Mouse (Mus musculus) small intestine, adult 2 months (tissue): Measurements from ENCODE around the gene Etv1. TPM values are rescaled to one million over a fixed set of nuclear protein-coding genes. Genes with fewer than 3 reads are reported as not detected.

ENCODE experiments used
- H3K27ac ChIP-seq: fragments of 200-500 bp; 2 replicates; pipeline ENCODE4 v1.5.1; 2012; ENCODE audit warnings: low read depth, low read length, control low read depth, inconsistent platforms; ENCODE audit not compliant: insufficient read depth
- H3K27me3 ChIP-seq: fragments of 200-500 bp; 2 replicates; pipeline ENCODE4 v1.6.1; 2012; ENCODE audit warnings: mild to moderate bottlenecking, moderate library complexity, low read length, inconsistent platforms; ENCODE audit not compliant: control insufficient read depth, insufficient read depth
- H3K36me3 ChIP-seq: fragments of 200-500 bp; 2 replicates; pipeline ENCODE4 v1.6.1; 2012; ENCODE audit warnings: mild to moderate bottlenecking, low read length, control low read depth, inconsistent platforms; ENCODE audit not compliant: control insufficient read depth, insufficient read depth
- H3K4me1 ChIP-seq: fragments of 200-500 bp; 2 replicates; pipeline ENCODE4 v1.6.1; 2012; ENCODE audit warnings: low read length, inconsistent platforms, mixed read lengths; ENCODE audit not compliant: control insufficient read depth, insufficient read depth, insufficient read length
- H3K4me3 ChIP-seq: fragments of 200-500 bp; 2 replicates; pipeline ENCODE4 v1.5.1; 2012; ENCODE audit warnings: low read depth, mild to moderate bottlenecking, control low read depth, inconsistent platforms, low read length, moderate library complexity
- CTCF ChIP-seq: fragments of 200-500 bp; IDR thresholded peaks from 2 replicates; pipeline ENCODE4 v1.5.1; 2012; ENCODE audit warnings: low read depth, mild to moderate bottlenecking, control low read depth, inconsistent platforms, low read length, moderate library complexity, mixed read lengths; ENCODE audit not compliant: insufficient replicate concordance, insufficient read length; ENCODE audit errors: extremely low read depth
- POLR2A ChIP-seq: fragments of 200-500 bp; IDR thresholded peaks from 2 replicates; pipeline ENCODE4 v1.6.1; 2012; ENCODE audit warnings: low read depth, mild to moderate bottlenecking, control low read depth, inconsistent platforms, low read length, moderate library complexity
- WGBS: fragments of 180-500 bp; shearing (Covaris S2); methylation state at CpG from one replicate; pipeline ENCODE4 v1.1.7; 2018; 5-methylcytosine and 5-hydroxymethylcytosine counted together
- polyA plus RNA-seq: library from polyadenylated mRNA; depleted of rRNA; stranded (reverse); fragments of >200 nt; gene quantifications from 2 replicates; pipeline ENCODE4 v1.2.3, GENCODE M21; 2012

The Etv1 gene
- polyA plus RNA-seq, 1 experiment = 2.2 TPM

DNA sequence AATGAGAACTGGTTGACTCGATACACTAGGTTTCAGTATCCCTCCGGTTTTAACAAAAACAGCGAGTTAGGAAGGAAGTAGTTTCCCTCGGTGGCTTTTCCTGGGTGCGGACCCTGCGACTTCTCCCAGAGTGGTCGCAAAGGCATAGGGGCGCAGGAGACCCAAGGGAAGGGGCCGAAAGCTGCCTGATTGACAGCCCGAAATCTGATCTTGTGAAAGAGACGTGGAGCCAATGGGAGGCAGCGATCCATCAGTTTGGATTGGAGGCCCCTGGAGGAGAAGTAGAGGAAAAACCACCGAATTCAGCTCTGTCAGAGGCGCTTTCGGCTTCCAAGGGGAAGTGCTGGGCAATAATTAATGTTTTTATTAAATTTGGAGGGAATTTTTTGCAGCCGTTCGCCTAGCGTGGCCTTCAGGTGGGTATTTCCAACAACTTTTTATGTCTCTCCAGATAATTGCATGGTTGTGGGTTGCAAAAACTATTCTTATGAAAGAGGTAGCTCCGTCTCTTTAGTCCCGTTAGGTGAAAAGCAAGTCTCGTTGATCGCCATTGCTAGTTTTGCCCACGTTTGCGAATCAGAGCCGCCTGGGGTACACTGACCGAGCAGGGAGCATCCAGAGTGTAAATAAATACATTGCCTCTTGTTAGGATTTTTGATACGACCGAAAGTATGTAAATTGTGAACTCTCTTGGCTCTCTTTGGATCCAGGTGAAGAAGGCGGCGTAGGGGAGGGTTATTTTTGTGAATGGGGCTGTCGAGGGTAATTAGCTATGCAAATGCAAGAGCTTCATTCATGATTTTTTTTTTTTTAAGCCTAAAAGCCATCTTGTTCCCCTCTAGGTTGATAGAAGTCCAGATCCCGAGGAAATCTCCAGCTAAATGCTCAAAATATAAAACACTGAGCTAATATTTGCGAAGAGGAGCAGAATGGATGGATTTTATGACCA, 1.1 kb downstream of the Etv1 start:
- no peaks in the 10 kb centered on the region for H3K36me3 ChIP-seq
- H3K4me1 ChIP-seq = peaks cover 3% of the 10 kb centered on the region; the same call in 1 of the 2 replicates
- peak overlapping the region; percentile 89 for H3K4me3 ChIP-seq
- H3K27me3 ChIP-seq = no peaks in the 10 kb centered on the region
- 1% methylated on average over 33 of the region's 33 CpGs for WGBS
- TF ChIP-seq POLR2A (no peak), CTCF (no peak)
- peak overlapping the region; percentile 30 for H3K27ac ChIP-seq

DNA sequence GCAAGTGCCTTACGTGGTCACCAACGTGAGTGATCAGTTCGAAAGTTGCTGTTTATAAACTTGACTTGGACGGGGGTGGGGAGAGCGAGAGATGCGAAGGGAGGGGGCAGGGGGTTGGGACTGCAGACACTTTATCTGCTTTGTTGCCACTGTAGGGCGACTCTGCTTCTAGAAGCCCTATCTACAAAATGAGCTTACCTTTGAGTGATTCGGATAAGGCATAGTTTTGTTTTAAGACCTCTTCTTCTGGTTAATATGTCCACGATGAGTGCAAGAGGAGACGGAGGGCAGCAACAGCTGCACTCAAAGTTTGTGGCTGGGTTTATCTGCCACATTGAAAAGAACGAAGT, 1.8 kb downstream of the Etv1 start:
- H3K4me3 ChIP-seq = peak overlapping the region; percentile 8; the same call in 1 of the 2 replicates
- H3K36me3 ChIP-seq = no peaks in the 10 kb centered on the region
- WGBS = 3% methylated on average over 11 of the region's 11 CpGs
- H3K27ac ChIP-seq = no peak overlapping the region
- H3K27me3 ChIP-seq = no peaks in the 10 kb centered on the region
- TF ChIP-seq CTCF (no peak), POLR2A (no peak)
- H3K4me1 ChIP-seq = peaks cover 3% of the 10 kb centered on the region; the same call in 1 of the 2 replicates

DNA sequence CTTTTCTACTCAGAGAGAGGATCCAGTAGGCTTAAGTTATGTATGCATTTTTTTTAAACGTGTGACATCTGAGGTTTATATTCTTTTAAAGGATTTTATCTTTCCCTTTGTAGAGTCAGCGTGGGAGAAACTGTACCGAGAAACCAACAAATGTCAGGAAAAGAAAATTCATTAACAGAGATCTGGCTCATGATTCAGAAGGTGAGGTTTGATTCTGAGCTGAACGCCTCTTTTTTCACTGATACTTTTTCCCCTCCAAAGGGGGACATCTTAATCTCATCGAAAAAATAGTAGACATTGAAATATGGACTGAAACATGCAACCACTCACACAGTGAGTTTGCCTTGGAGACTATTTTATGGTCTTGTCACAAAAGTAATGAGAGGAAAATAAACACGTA, 2.5 kb downstream of the Etv1 start:
- TF ChIP-seq CTCF = no peak
- no peak for TF ChIP-seq POLR2A
- Histone ChIP-seq H3K4me1 (peaks cover 3% of the 10 kb centered on the region; the same call in 1 of the 2 replicates), H3K36me3 (no peaks in the 10 kb centered on the region), H3K4me3 (no peak overlapping the region), H3K27me3 (no peaks in the 10 kb centered on the region), H3K27ac (no peak overlapping the region)
- 50% methylated on average over 6 of the region's 6 CpGs for WGBS

DNA sequence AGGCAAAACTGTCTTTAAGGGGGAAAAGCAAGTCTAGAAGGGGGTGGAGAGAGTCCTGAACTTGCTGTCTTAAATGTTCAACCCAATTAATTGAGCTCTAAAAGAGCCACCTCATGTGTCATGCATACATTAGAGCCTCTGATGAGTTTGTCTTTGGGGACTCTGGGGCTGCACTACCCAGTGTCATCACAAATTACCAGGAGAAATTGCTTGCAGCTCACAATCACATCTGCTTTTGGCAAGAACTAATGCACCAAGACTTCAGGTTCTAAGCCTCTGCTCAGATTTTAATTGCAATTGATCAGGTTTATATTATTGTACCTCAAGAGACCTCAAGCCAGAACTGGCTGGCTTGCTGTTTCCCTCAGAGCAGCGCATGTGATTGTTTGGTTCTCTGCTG, 4.1 kb downstream of the Etv1 start:
- no peaks in the 10 kb centered on the region for H3K27me3 ChIP-seq
- no peak for TF ChIP-seq POLR2A
- TF ChIP-seq CTCF = no peak
- H3K4me3 ChIP-seq = no peak overlapping the region

DNA sequence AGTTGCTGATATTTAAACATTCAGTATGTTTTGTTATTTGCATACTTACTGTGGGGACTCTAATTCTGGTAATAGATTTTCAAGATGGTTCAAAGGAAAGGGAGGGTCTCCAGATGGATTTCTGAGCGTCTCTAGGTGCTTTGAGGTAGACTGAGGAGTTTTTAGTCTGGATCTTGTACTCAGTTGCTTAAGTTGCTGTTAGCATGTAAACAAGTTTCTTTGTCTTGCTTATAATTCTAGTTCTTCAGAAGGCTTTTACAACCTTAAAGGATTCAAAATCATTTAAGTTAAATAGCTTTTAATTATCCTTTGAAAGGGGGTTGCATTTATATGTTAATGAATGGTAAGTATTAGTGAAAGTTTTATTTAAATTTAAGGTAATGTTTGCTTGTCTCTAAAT, 5.0 kb downstream of the Etv1 start:
- Histone ChIP-seq H3K4me3 (no peak overlapping the region), H3K27ac (no peak overlapping the region), H3K27me3 (no peaks in the 10 kb centered on the region), H3K36me3 (no peaks in the 10 kb centered on the region), H3K4me1 (no peaks in the 10 kb centered on the region)
- no peak for TF ChIP-seq POLR2A
- TF ChIP-seq CTCF = no peak
- WGBS = 30% methylated on average over 1 of the region's 1 CpGs

More for the DNA sequence above, 4.1 kb downstream of the Etv1 start:
- WGBS = 88% methylated on average over 1 of the region's 1 CpGs
- Histone ChIP-seq H3K4me1 (peaks cover 3% of the 10 kb centered on the region; the same call in 1 of the 2 replicates), H3K36me3 (no peaks in the 10 kb centered on the region), H3K27ac (no peak overlapping the region)

DNA sequence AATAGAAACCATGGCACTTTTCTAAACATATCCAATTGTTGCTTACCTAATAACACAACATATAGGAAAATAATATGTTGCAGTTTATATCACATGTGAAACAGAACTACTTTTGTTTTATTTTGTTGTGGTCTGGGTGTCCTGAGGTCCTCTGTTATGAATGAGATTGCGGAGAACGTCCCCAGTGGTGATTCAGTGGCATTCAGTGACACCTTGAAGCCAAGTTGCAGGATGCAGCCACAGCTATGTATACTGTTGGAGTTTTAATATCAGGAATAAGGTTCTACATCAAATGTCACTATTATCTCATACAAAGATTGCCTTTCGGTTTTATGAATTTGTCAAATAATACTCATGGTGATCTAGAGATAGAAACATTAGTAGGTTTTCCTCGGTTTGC, 7.4 kb downstream of the Etv1 start:
- H3K36me3 ChIP-seq = no peaks in the 10 kb centered on the region
- H3K27me3 ChIP-seq = no peaks in the 10 kb centered on the region
- no peak for TF ChIP-seq CTCF
- no peak for TF ChIP-seq POLR2A
- WGBS = 80% methylated on average over 4 of the region's 4 CpGs
- H3K4me1 ChIP-seq = no peaks in the 10 kb centered on the region
- no peak overlapping the region for H3K27ac ChIP-seq
- no peak overlapping the region for H3K4me3 ChIP-seq

DNA sequence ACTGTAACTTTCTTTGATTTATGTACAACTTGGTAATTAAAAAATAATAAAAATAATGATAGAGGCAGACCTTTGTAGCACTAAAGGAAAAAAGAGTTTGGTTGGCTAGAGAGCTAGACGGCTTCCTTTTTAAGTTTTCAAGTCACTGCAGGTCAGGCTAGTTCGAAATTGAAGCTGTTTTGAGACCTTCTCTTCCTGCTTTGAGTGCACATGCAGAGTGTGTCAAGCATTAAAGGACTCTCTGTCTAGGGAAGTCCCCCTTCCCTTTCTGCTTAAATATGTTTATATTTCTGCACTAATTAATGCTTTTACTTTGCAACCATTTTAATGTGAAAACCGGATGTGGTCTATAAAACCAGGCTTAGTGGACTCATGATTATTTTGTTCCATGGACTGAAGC, 8.5 kb downstream of the Etv1 start:
- Histone ChIP-seq H3K27ac (no peak overlapping the region), H3K27me3 (no peaks in the 10 kb centered on the region), H3K4me1 (no peaks in the 10 kb centered on the region), H3K36me3 (no peaks in the 10 kb centered on the region), H3K4me3 (no peak overlapping the region)
- WGBS = 67% methylated on average over 3 of the region's 3 CpGs
- TF ChIP-seq POLR2A = no peak
- no peak for TF ChIP-seq CTCF
